In the genomic region with DNA sequence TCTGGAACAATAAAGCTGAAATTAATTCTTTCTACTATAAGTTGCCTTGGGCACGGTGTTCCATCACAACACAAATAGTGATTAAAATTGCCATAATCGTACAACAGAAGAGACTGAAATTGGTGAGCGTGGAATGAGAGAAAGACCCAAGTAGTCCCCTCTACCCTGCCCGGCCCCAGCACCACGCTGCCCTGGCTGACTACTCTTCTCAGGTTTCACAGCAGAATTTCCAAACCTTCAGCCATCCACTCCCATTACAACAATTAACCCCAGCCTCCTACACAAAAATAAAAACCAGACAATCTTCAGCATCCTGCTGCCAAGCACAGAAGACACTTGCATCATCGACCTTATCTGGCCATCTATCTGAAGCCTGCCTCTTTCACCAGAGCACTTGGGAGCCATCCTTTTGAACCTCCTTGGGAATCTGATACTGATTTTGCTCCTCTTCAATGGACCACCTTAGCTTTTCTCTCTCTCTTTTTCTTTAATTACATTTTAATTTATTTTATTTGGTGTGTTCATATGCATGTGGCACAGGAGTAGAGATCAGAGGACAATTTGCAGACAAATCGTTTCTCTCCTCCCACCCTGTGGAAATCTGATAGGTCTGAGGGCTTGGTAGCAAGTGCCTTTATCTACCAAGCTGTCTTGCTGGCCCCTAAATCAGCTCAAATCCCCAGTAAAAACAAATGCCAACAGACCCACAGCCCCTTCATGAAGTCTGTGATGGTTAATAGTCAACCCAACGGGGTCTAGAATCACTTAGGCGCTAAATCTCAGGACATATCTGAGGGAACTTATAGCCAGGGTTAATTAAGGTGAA, we compare ENCODE assay signal across 17 mouse cellular contexts. TPM values are rescaled to one million over a fixed set of nuclear protein-coding genes. Genes with fewer than 3 reads are reported as not detected.
A peak's percentile ranks its signal among the peaks of the same experiment; 100 is the strongest.
DNase-seq lines count a peak whose midpoint lies in the region; ATAC-seq lines count a peak whose summit lies in the region.
"Had no signal": no experiment of that assay in that cellular context is flagged by ENCODE, and none has a peak within 500 bp of the region (broad histone marks: within the 10 kb centered on the region; RNA-seq: fewer than 3 reads in every experiment).

No protein-coding gene starts in this region.

- H3K36me3 ChIP-seq in kidney, embryonic 15.5 days: no peaks in the 10 kb centered on the region
- H3K36me3 ChIP-seq: heart, embryonic 15.5 days; hindbrain, embryonic 12.5 days; lung, embryonic 15.5 days; midbrain, embryonic 15.5 days had no signal

- peaks cover 30% of the 10 kb centered on the region for H3K4me1 ChIP-seq in kidney, embryonic 15.5 days
- H3K4me1 ChIP-seq: lung, embryonic 15.5 days had no signal

- H3K4me2 ChIP-seq in kidney, embryonic 15.5 days: no peak overlapping the region
- H3K4me2 ChIP-seq: heart, embryonic 15.5 days; hindbrain, embryonic 12.5 days; lung, embryonic 15.5 days; midbrain, embryonic 15.5 days had no signal

- no peak overlapping the region for H3K4me3 ChIP-seq in kidney, embryonic 15.5 days (replicated peaks)
- H3K4me3 ChIP-seq: gastrocnemius, adult 2 months; heart, adult 2 months; heart, embryonic 15.5 days; hindbrain, embryonic 12.5 days; lung, embryonic 15.5 days; midbrain, embryonic 15.5 days had no signal

- ATAC-seq in kidney, embryonic 15.5 days (replicated peaks; ENCODE audit: low FRiP score): peak; percentile 59
- peak; percentile 27 for ATAC-seq in common myeloid progenitor, adult 5-6 weeks (replicated peaks; ENCODE audit: low read depth, poor library complexity, severe bottlenecking)
- peak; percentile 48 for ATAC-seq in granulocyte monocyte progenitor cell, adult 5-6 weeks (replicated peaks; ENCODE audit: poor library complexity, severe bottlenecking)
- peak; percentile 19 for ATAC-seq in megakaryocyte-erythroid progenitor cell, adult 5-6 weeks (replicated peaks; ENCODE audit: low FRiP score, low TSS enrichment, poor library complexity, severe bottlenecking)
- ATAC-seq in cerebellum, adult (ENCODE audit: insufficient number of reproducible peaks, low FRiP score, low TSS enrichment): no peak
- ATAC-seq: forebrain, embryonic 14.5 days; midbrain, embryonic 15.5 days had no signal

- H3K9ac ChIP-seq in kidney, embryonic 15.5 days: no peak overlapping the region
- H3K9ac ChIP-seq: heart, embryonic 15.5 days; hindbrain, embryonic 12.5 days; lung, embryonic 15.5 days; midbrain, embryonic 15.5 days had no signal

- H3K27ac ChIP-seq in kidney, embryonic 15.5 days: 0 out of 2 replicates have a peak overlapping the region, but pooled peaks have one; percentile 9
- H3K27ac ChIP-seq: gastrocnemius, adult 2 months; heart, adult 2 months; heart, embryonic 15.5 days; hindbrain, embryonic 12.5 days; lung, embryonic 15.5 days; midbrain, embryonic 15.5 days had no signal

- H3K27me3 ChIP-seq in kidney, embryonic 15.5 days: no peaks in the 10 kb centered on the region
- H3K27me3 ChIP-seq: heart, embryonic 15.5 days; hindbrain, embryonic 12.5 days; lung, embryonic 15.5 days; midbrain, embryonic 15.5 days had no signal

- 31% methylated on average over 9 of the region's 9 CpGs for WGBS in kidney, embryonic 15.5 days

- no peak for DNase-seq in kidney, postnatal 10 days
- no peak for DNase-seq in adrenal gland, postnatal 14 days
- DNase-seq: cerebellum, postnatal 14 days; gastrocnemius, adult 2 months; heart, adult 2 months; kidney, postnatal 36 days; retina, postnatal 1 day had no signal

- no peaks in the 10 kb centered on the region for H3K9me3 ChIP-seq in kidney, embryonic 15.5 days (replicated peaks)
- H3K9me3 ChIP-seq: heart, embryonic 15.5 days; hindbrain, embryonic 12.5 days; lung, embryonic 15.5 days; midbrain, embryonic 15.5 days had no signal

RNA-seq across cellular contexts. Expression of gene Tmem56, which starts 40.6 kb away (rescaled TPM):
- polyA plus RNA-seq in kidney, embryonic 15.5 days (2015; fragmentation: Nextera tagmentation; extraction: Ambion mirVana): 1.6 and 1.7 TPM in 2 replicates
- total RNA-seq in common myeloid progenitor, adult 5-6 weeks (2017): 14.7 and 15.3 TPM in 2 replicates
- 0.04 TPM in 1 of 2 replicates, not detected in the other for total RNA-seq in granulocyte monocyte progenitor cell, adult 5-6 weeks (2014; fragmentation: Nextera tagmentation)
- 0.04 and 0.21 TPM in 2 replicates for total RNA-seq in granulocyte monocyte progenitor cell, adult 5-6 weeks (2017)
- 47.9 and 54.0 TPM in 2 replicates for total RNA-seq in megakaryocyte-erythroid progenitor cell, adult 5-6 weeks (2014; fragmentation: Nextera tagmentation)
- total RNA-seq in megakaryocyte-erythroid progenitor cell, adult 5-6 weeks (2017): 22.1 and 29.1 TPM in 2 replicates
- total RNA-seq in adrenal gland, postnatal 14 days (2021): 24.9 and 35.0 TPM in 2 replicates

RNA-seq across cellular contexts. Expression of gene Alg14, which starts 49.2 kb away (rescaled TPM):
- 38.9 and 41.5 TPM in 2 replicates for polyA plus RNA-seq in kidney, embryonic 15.5 days (2015; fragmentation: Nextera tagmentation; extraction: Ambion mirVana)
- 12.1 TPM in 2 replicates for total RNA-seq in common myeloid progenitor, adult 5-6 weeks (2017)
- 20.4 and 28.5 TPM in 2 replicates for total RNA-seq in granulocyte monocyte progenitor cell, adult 5-6 weeks (2014; fragmentation: Nextera tagmentation)
- 8.4 and 13.0 TPM in 2 replicates for total RNA-seq in granulocyte monocyte progenitor cell, adult 5-6 weeks (2017)
- total RNA-seq in megakaryocyte-erythroid progenitor cell, adult 5-6 weeks (2014; fragmentation: Nextera tagmentation): 14.1 and 23.4 TPM in 2 replicates
- 8.4 and 18.8 TPM in 2 replicates for total RNA-seq in megakaryocyte-erythroid progenitor cell, adult 5-6 weeks (2017)
- total RNA-seq in adrenal gland, postnatal 14 days (2021): 37.2 and 37.9 TPM in 2 replicates

Comparison
In these comparisons a context has a peak if more than half of its experiments do, and no peak if none do; other contexts are left out.
1. RNA of gene Tmem56, which starts 40.6 kb away (total RNA-seq): 22.1 to 54.0 TPM in megakaryocyte-erythroid progenitor cell, adult 5-6 weeks, 24.9 to 35.0 TPM in adrenal gland, postnatal 14 days and 14.7 to 15.3 TPM in common myeloid progenitor, adult 5-6 weeks; 0.04 to 0.21 TPM in granulocyte monocyte progenitor cell, adult 5-6 weeks; every median in the first group is over 10 times any median in the second.